In genomic region chr1:191573906-191574639, GRCm38 (mm10) we compare ENCODE assay signal across 7 mouse cellular contexts. TPM values are rescaled to one million over a fixed set of nuclear protein-coding genes. Genes with fewer than 3 reads are reported as not detected.
DNase-seq lines count a peak whose midpoint lies in the region; ATAC-seq and TF ChIP-seq lines count a peak whose summit lies in the region.

No protein-coding gene starts in this region.

- peak overlapping the region; percentile 21; the same call in 1 of the 2 replicates for H3K27ac ChIP-seq in thymus, adult 2 months (ENCODE audit: control insufficient read depth, insufficient read depth, low read length)
- H3K27ac ChIP-seq in intestine, postnatal 0 days (ENCODE audit: low read depth, low read length): peak overlapping the region; percentile 63
- H3K27ac ChIP-seq in neural tube, embryonic 13.5 days (replicated peaks): peak overlapping the region; percentile 76; the same call in 1 of the 2 replicates

- peaks cover 8% of the 10 kb centered on the region for H3K4me1 ChIP-seq in thymus, adult 2 months (replicated peaks; ENCODE audit: control insufficient read depth, insufficient read depth, low read length)
- peaks cover 15% of the 10 kb centered on the region; the same call in 1 of the 2 replicates for H3K4me1 ChIP-seq in intestine, postnatal 0 days (replicated peaks; ENCODE audit: control insufficient read depth, insufficient read depth, low read length)
- H3K4me1 ChIP-seq in neural tube, embryonic 13.5 days (replicated peaks): peaks cover 37% of the 10 kb centered on the region

- no peak for ATAC-seq in intestine, postnatal 0 days
- ATAC-seq in neural tube, embryonic 13.5 days (ENCODE audit: low read depth): no peak
- no peak for ATAC-seq in frontal cortex, adult (ENCODE audit: low TSS enrichment)
- no peak for ATAC-seq in activated CD4-positive, CD25-positive, alpha-beta regulatory T cell, adult 4 months

- no peak for TF ChIP-seq CTCF in thymus, adult 2 months (IDR thresholded peaks at IDR 0.05; ENCODE audit: borderline replicate concordance, control insufficient read depth, extremely low read depth, insufficient read depth, low read length, poor library complexity)
- no peak for TF ChIP-seq CTCF in intestine, postnatal 0 days (IDR thresholded peaks at IDR 0.05; ENCODE audit: low read depth)

- TF ChIP-seq POLR2A in thymus, adult 2 months (IDR thresholded peaks at IDR 0.05; ENCODE audit: control insufficient read depth, extremely low read depth, insufficient read depth, low read length, poor library complexity): no peak

- H3K27me3 ChIP-seq in thymus, adult 2 months (ENCODE audit: control insufficient read depth, insufficient read depth, low read length): no peaks in the 10 kb centered on the region
- no peaks in the 10 kb centered on the region for H3K27me3 ChIP-seq in intestine, postnatal 0 days (replicated peaks; ENCODE audit: control insufficient read depth, insufficient read depth, low read length)
- H3K27me3 ChIP-seq in neural tube, embryonic 13.5 days: no peaks in the 10 kb centered on the region

- no peak for DNase-seq in thymus, adult 2 months
- DNase-seq in thymus, postnatal 25 days: no peak
- DNase-seq in embryo, embryonic 10.5 days (ENCODE audit: low spot score): peak; percentile 57

- H3K9ac ChIP-seq in intestine, postnatal 0 days (ENCODE audit: low read depth, low read length): peak overlapping the region; percentile 73
- peak overlapping the region; percentile 68 for H3K9ac ChIP-seq in neural tube, embryonic 13.5 days

- H3K36me3 ChIP-seq in thymus, adult 2 months (ENCODE audit: control insufficient read depth, insufficient read depth, low read length): no peaks in the 10 kb centered on the region
- H3K36me3 ChIP-seq in intestine, postnatal 0 days (ENCODE audit: control insufficient read depth, insufficient read depth): no peaks in the 10 kb centered on the region
- no peaks in the 10 kb centered on the region; the same call in 1 of the 2 replicates for H3K36me3 ChIP-seq in neural tube, embryonic 13.5 days

- 1% methylated on average over 13 of the region's 13 CpGs for WGBS in thymus, adult 2 months
- WGBS in intestine, postnatal 0 days: under 1% methylated on average over 13 of the region's 13 CpGs
- 2% methylated on average over 13 of the region's 13 CpGs for WGBS in neural tube, embryonic 13.5 days

- H3K4me3 ChIP-seq in thymus, adult 2 months (ENCODE audit: control insufficient read depth, insufficient read depth, low read length): peak overlapping the region; percentile 37
- peak overlapping the region; percentile 98 for H3K4me3 ChIP-seq in intestine, postnatal 0 days (ENCODE audit: low read depth, low read length)
- peak overlapping the region; percentile 83 for H3K4me3 ChIP-seq in neural tube, embryonic 13.5 days

- no peaks in the 10 kb centered on the region for H3K9me3 ChIP-seq in intestine, postnatal 0 days (ENCODE audit: control insufficient read depth)
- H3K9me3 ChIP-seq in neural tube, embryonic 13.5 days: no peaks in the 10 kb centered on the region

- peak overlapping the region; percentile 84 for H3K4me2 ChIP-seq in intestine, postnatal 0 days (replicated peaks; ENCODE audit: low read depth)
- peak overlapping the region; percentile 92 for H3K4me2 ChIP-seq in neural tube, embryonic 13.5 days

RNA-seq across cellular contexts. Expression of gene Dtl, which starts 1.3 kb away (rescaled TPM):
- polyA plus RNA-seq in thymus, adult 2 months (2012; rRNA removed): 13.7 and 20.2 TPM in 2 replicates
- polyA plus RNA-seq in intestine, postnatal 0 days (2015; fragmentation: Nextera tagmentation; extraction: Ambion mirVana): 6.1 and 6.6 TPM in 2 replicates
- polyA plus RNA-seq in neural tube, embryonic 13.5 days (2015; fragmentation: Nextera tagmentation; extraction: Ambion mirVana): 6.5 and 12.0 TPM in 2 replicates
- polyA plus RNA-seq in activated CD4-positive, CD25-positive, alpha-beta regulatory T cell, adult 4 months (2017; shearing (Covaris generic)): 10 to 100 TPM; 11.2 to 16.9 TPM

RNA-seq across cellular contexts. Expression of gene Ints7, which starts 1.4 kb away (rescaled TPM):
- 62.2 and 71.0 TPM in 2 replicates for polyA plus RNA-seq in thymus, adult 2 months (2012; rRNA removed)
- polyA plus RNA-seq in intestine, postnatal 0 days (2015; fragmentation: Nextera tagmentation; extraction: Ambion mirVana): 11.2 and 11.4 TPM in 2 replicates
- polyA plus RNA-seq in neural tube, embryonic 13.5 days (2015; fragmentation: Nextera tagmentation; extraction: Ambion mirVana): 38.9 and 40.1 TPM in 2 replicates
- 10 to 100 TPM; 36.7 to 41.6 TPM for polyA plus RNA-seq in activated CD4-positive, CD25-positive, alpha-beta regulatory T cell, adult 4 months (2017; shearing (Covaris generic))

Comparison
In these comparisons a context has a peak if more than half of its experiments do, and no peak if none do; other contexts are left out.
1. H3K27ac ChIP-seq: peak in every context shown above with its lines; median percentile 76 in neural tube, embryonic 13.5 days; 63 in intestine, postnatal 0 days; 21 in thymus, adult 2 months.
2. H3K4me3 ChIP-seq: peak in every context shown above with its lines; median percentile 98 in intestine, postnatal 0 days; 83 in neural tube, embryonic 13.5 days; 37 in thymus, adult 2 months.